Mouse (Mus musculus): ENCODE measurements around the gene Fgfr2. TPM values are rescaled to one million over a fixed set of nuclear protein-coding genes. Genes with fewer than 3 reads are reported as not detected.

The Fgfr2 gene
- polyA plus RNA-seq, 1 experiment from 2014 or later = 11.2 TPM

GRCm38 (mm10) chr7:132816528-132816927 is 306.6 kb downstream of the Fgfr2 start:
- no peaks in the 10 kb centered on the region for H3K9me3 ChIP-seq (ENCODE audit: low read length)
- H3K4me2 ChIP-seq (ENCODE audit: low read depth, low read length) = no peak overlapping the region
- ATAC-seq = no peak
- 0 out of 2 replicates have a peak, but pooled peaks cover 2% of the 10 kb centered on the region for H3K4me1 ChIP-seq (ENCODE audit: insufficient read depth)
- no peak for DNase-seq
- H3K4me3 ChIP-seq (ENCODE audit: low read depth, low read length) = no peak overlapping the region
- no peak overlapping the region for H3K27ac ChIP-seq (ENCODE audit: low read depth)
- H3K9ac ChIP-seq (replicated peaks) = no peak overlapping the region
- no peak for TF ChIP-seq EP300 (IDR thresholded peaks at IDR 0.05; ENCODE audit: low read depth)
- no peak for TF ChIP-seq CTCF (IDR thresholded peaks at IDR 0.05; ENCODE audit: low read depth)
- WGBS (ENCODE audit: insufficient replicate concordance) = 84% methylated on average over 2 of the region's 2 CpGs
- no peaks in the 10 kb centered on the region for H3K27me3 ChIP-seq (ENCODE audit: insufficient read depth, low read length)
- H3K36me3 ChIP-seq (replicated peaks; ENCODE audit: insufficient read depth, low read length) = no peaks in the 10 kb centered on the region

GRCm38 (mm10) chr7:132815081-132815480 is 308.1 kb downstream of the Fgfr2 start:
- TF ChIP-seq CTCF (IDR thresholded peaks at IDR 0.05; ENCODE audit: low read depth) (peak; percentile 18; the same call in 1 of the 2 replicates), EP300 (IDR thresholded peaks at IDR 0.05; ENCODE audit: low read depth) (no peak)
- Histone ChIP-seq H3K4me3 (ENCODE audit: low read depth, low read length) (no peak overlapping the region), H3K27ac (ENCODE audit: low read depth) (no peak overlapping the region), H3K4me1 (ENCODE audit: insufficient read depth) (peaks cover 11% of the 10 kb centered on the region), H3K36me3 (replicated peaks; ENCODE audit: insufficient read depth, low read length) (no peaks in the 10 kb centered on the region), H3K4me2 (ENCODE audit: low read depth, low read length) (no peak overlapping the region), H3K27me3 (ENCODE audit: insufficient read depth, low read length) (no peaks in the 10 kb centered on the region), H3K9me3 (ENCODE audit: low read length) (no peaks in the 10 kb centered on the region), H3K9ac (replicated peaks) (no peak overlapping the region)
- DNase-seq (no peak), ATAC-seq (no peak)
- 88% methylated on average over 5 of the region's 5 CpGs for WGBS (ENCODE audit: insufficient replicate concordance)

- Histone ChIP-seq H3K4me1 (ENCODE audit: insufficient read depth) (peaks cover 21% of the 10 kb centered on the region), H3K9me3 (ENCODE audit: low read length) (no peaks in the 10 kb centered on the region), H3K4me2 (ENCODE audit: low read depth, low read length) (peak overlapping the region; percentile 95), H3K36me3 (replicated peaks; ENCODE audit: insufficient read depth, low read length) (no peaks in the 10 kb centered on the region), H3K4me3 (ENCODE audit: low read depth, low read length) (peak overlapping the region; percentile 80), H3K27ac (ENCODE audit: low read depth) (peak overlapping the region; percentile 89), H3K27me3 (ENCODE audit: insufficient read depth, low read length) (no peaks in the 10 kb centered on the region), H3K9ac (replicated peaks) (peak overlapping the region; percentile 77)
- no peak for DNase-seq
- no peak for ATAC-seq
- TF ChIP-seq CTCF (IDR thresholded peaks at IDR 0.05; ENCODE audit: low read depth) (no peak), EP300 (IDR thresholded peaks at IDR 0.05; ENCODE audit: low read depth) (no peak)
- WGBS (ENCODE audit: insufficient replicate concordance) = 3% methylated on average over 7 of the region's 7 CpGs
Measured at GRCm38 (mm10) chr7:132814089-132814450, 309.1 kb downstream of the Fgfr2 start.

- no peaks in the 10 kb centered on the region for H3K27me3 ChIP-seq (ENCODE audit: insufficient read depth, low read length)
- WGBS (ENCODE audit: insufficient replicate concordance) = under 1% methylated on average over 65 of the region's 85 CpGs
- H3K9me3 ChIP-seq (ENCODE audit: low read length) = no peaks in the 10 kb centered on the region
- H3K27ac ChIP-seq (ENCODE audit: low read depth) = peak within 1 kb of the TSS; percentile 89
- H3K4me2 ChIP-seq (ENCODE audit: low read depth, low read length) = peak within 1 kb of the TSS; percentile 95
- peak within 1 kb of the TSS; percentile 80 for H3K4me3 ChIP-seq (ENCODE audit: low read depth, low read length)
- DNase-seq = peak; percentile 79
- TF ChIP-seq CTCF (IDR thresholded peaks at IDR 0.05; ENCODE audit: low read depth) = no peak
- no peak for TF ChIP-seq EP300 (IDR thresholded peaks at IDR 0.05; ENCODE audit: low read depth)
- no peaks in the 10 kb centered on the region for H3K36me3 ChIP-seq (replicated peaks; ENCODE audit: insufficient read depth, low read length)
- ATAC-seq = peak; percentile 66
- peak within 1 kb of the TSS; percentile 77 for H3K9ac ChIP-seq (replicated peaks)
- peaks cover 26% of the 10 kb centered on the region for H3K4me1 ChIP-seq (ENCODE audit: insufficient read depth)
Measured at GRCm38 (mm10) chr7:132813416-132814088, 309.6 kb downstream of the Fgfr2 start, which contains the start of gene Fam53b. TSS of gene Fam53b (minus strand) at chr7:132813886.

GRCm38 (mm10) chr7:132812619-132813415 is 310.3 kb downstream of the Fgfr2 start:
- ATAC-seq = peak; percentile 42
- DNase-seq = peak; percentile 69
- WGBS (ENCODE audit: insufficient replicate concordance) = under 1% methylated on average over 59 of the region's 59 CpGs

More at GRCm38 (mm10) chr7:132812619-132813415, 310.3 kb downstream of the Fgfr2 start:
- Histone ChIP-seq H3K27me3 (ENCODE audit: insufficient read depth, low read length) (no peaks in the 10 kb centered on the region), H3K9me3 (ENCODE audit: low read length) (no peaks in the 10 kb centered on the region), H3K9ac (replicated peaks) (peak overlapping the region; percentile 77), H3K27ac (ENCODE audit: low read depth) (peak overlapping the region; percentile 89), H3K4me1 (ENCODE audit: insufficient read depth) (peaks cover 30% of the 10 kb centered on the region), H3K4me3 (ENCODE audit: low read depth, low read length) (peak overlapping the region; percentile 80), H3K4me2 (ENCODE audit: low read depth, low read length) (peak overlapping the region; percentile 95), H3K36me3 (replicated peaks; ENCODE audit: insufficient read depth, low read length) (no peaks in the 10 kb centered on the region)
- TF ChIP-seq CTCF (IDR thresholded peaks at IDR 0.05; ENCODE audit: low read depth) = 0 out of 2 replicates have a peak, but pooled peaks have one; percentile 1
- TF ChIP-seq EP300 (IDR thresholded peaks at IDR 0.05; ENCODE audit: low read depth) = no peak

Measured in liver, postnatal 0 days (tissue).